Mouse (Mus musculus): ENCODE measurements at regions not wholly inside any gene's neighbourhood (a gene's known extent, or its start where the extent isn't known, plus 50 kb on each side); places are given as distances from the start of the nearest gene placed in this dataset.

- no peak for DNase-seq
- intact Hi-C loops (cut with DNase I), result no loop called here
These were observed 58.8 kb downstream of the 1700009N14Rik start for GRCm38 (mm10) chr4:39508866-39509265.

GRCm38 (mm10) chr4:39527492-39527891 lies 77.4 kb downstream of the 1700009N14Rik start:
- no peak for DNase-seq
- intact Hi-C loops (cut with DNase I), result no loop called here

- no peak for DNase-seq
These were observed 78.6 kb downstream of the 1700009N14Rik start for GRCm38 (mm10) chr4:39528661-39529060.

GRCm38 (mm10) chr4:39556101-39556763 lies 106.1 kb downstream of the 1700009N14Rik start:
- intact Hi-C loops (cut with DNase I), result no loop called here
- no peak for DNase-seq

More at GRCm38 (mm10) chr4:39528661-39529060, 78.6 kb downstream of the 1700009N14Rik start:
- intact Hi-C loops (cut with DNase I), result no loop called here

- intact Hi-C loops (cut with DNase I), result no loop called here
- no peak for DNase-seq
These were observed 147.3 kb downstream of the 1700009N14Rik start for GRCm38 (mm10) chr4:39597426-39597825.

GRCm38 (mm10) chr4:39605046-39605445 lies 155.0 kb downstream of the 1700009N14Rik start:
- DNase-seq, result no peak
- intact Hi-C loops (cut with DNase I), result no loop called here

- no peak for DNase-seq
- intact Hi-C loops (cut with DNase I), result no loop called here
These were observed 194.0 kb downstream of the 1700009N14Rik start for GRCm38 (mm10) chr4:39644136-39644535.

- DNase-seq, result no peak
These were observed 194.8 kb downstream of the 1700009N14Rik start for GRCm38 (mm10) chr4:39644849-39645248.

GRCm38 (mm10) chr4:39660538-39660937 lies 210.4 kb downstream of the 1700009N14Rik start:
- DNase-seq, result no peak
- intact Hi-C loops (cut with DNase I), result no loop called here

More at GRCm38 (mm10) chr4:39644849-39645248, 194.8 kb downstream of the 1700009N14Rik start:
- intact Hi-C loops (cut with DNase I), result no loop called here

GRCm38 (mm10) chr4:39672609-39673008 lies 222.5 kb downstream of the 1700009N14Rik start:
- DNase-seq, result no peak
- intact Hi-C loops (cut with DNase I), result no loop called here

GRCm38 (mm10) chr4:39695236-39695635 lies 245.1 kb downstream of the 1700009N14Rik start:
- intact Hi-C loops (cut with DNase I), result no loop called here
- DNase-seq, result no peak

- intact Hi-C loops (cut with DNase I), result no loop called here
- peak; percentile 36 to 39 for DNase-seq
These were observed 247.5 kb downstream of the 1700009N14Rik start for GRCm38 (mm10) chr4:39697565-39697964.

- DNase-seq, result no peak
These were observed 249.3 kb downstream of the 1700009N14Rik start for GRCm38 (mm10) chr4:39699347-39699746.

GRCm38 (mm10) chr4:39717477-39717876 lies 267.4 kb downstream of the 1700009N14Rik start:
- intact Hi-C loops (cut with DNase I), result no loop called here

More at GRCm38 (mm10) chr4:39699347-39699746, 249.3 kb downstream of the 1700009N14Rik start:
- intact Hi-C loops (cut with DNase I), result no loop called here

GRCm38 (mm10) chr4:39718691-39719090 lies 268.6 kb downstream of the 1700009N14Rik start:
- intact Hi-C loops (cut with DNase I), result no loop called here
- DNase-seq, result no peak

More at GRCm38 (mm10) chr4:39717477-39717876, 267.4 kb downstream of the 1700009N14Rik start:
- DNase-seq, result no peak

- intact Hi-C loops (cut with DNase I), result no loop called here
- no peak for DNase-seq
These were observed 269.9 kb downstream of the 1700009N14Rik start for GRCm38 (mm10) chr4:39719951-39720350.

GRCm38 (mm10) chr4:39721524-39721923 lies 271.4 kb downstream of the 1700009N14Rik start:
- DNase-seq, result no peak
- intact Hi-C loops (cut with DNase I), result no loop called here

- intact Hi-C loops (cut with DNase I), result no loop called here
- no peak for DNase-seq
These were observed 315.5 kb downstream of the 1700009N14Rik start for GRCm38 (mm10) chr4:39765586-39765985.

GRCm38 (mm10) chr4:39791096-39791495 lies 341.0 kb downstream of the 1700009N14Rik start:
- intact Hi-C loops (cut with DNase I), result no loop called here
- DNase-seq, result no peak

- no peak for DNase-seq
- intact Hi-C loops (cut with DNase I), result no loop called here
These were observed 332.9 kb upstream of the Aco1 start for GRCm38 (mm10) chr4:39809950-39810349.

GRCm38 (mm10) chr4:39812766-39813165 lies 330.1 kb upstream of the Aco1 start:
- no peak for DNase-seq
- intact Hi-C loops (cut with DNase I), result no loop called here

- intact Hi-C loops (cut with DNase I), result no loop called here
- DNase-seq, result no peak
These were observed 327.3 kb upstream of the Aco1 start for GRCm38 (mm10) chr4:39815620-39816019.
